Comparison of ENCODE assay signal across 12 mouse cellular contexts in the genomic region with DNA sequence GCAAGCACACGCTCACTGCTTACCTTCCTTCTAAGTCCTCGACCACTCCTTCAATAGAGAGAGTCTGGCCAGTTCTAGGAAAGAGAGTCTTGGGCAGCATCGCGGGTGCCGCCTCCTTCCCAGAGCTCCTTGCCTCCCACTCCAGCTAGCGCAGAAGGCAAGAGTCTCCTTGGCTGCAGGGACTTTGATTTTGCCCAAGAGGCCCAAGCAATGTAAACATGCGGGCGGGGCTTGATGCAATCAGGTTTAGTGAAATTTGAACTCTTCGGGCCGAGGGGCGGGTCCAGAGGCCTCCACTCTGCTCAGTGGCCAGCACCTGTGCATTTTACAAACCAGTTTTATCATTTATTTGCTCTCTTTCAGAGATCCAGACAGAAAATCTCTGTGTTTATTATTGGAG.
DNase-seq lines count a peak whose midpoint lies in the region; ATAC-seq and TF ChIP-seq lines count a peak whose summit lies in the region.
"Had no signal": no experiment of that assay in that cellular context is flagged by ENCODE, and none has a peak within 500 bp of the region (broad histone marks: within the 10 kb centered on the region; RNA-seq: fewer than 3 reads in every experiment).

No protein-coding gene starts in this region.

- H3K27ac ChIP-seq in heart, postnatal 0 days (ENCODE audit: low read depth) = no peak overlapping the region
- H3K27ac ChIP-seq in layer of hippocampus, adult 2 months = no peak overlapping the region
- H3K27ac ChIP-seq: embryonic facial prominence, embryonic 12.5 days; neural tube, embryonic 15.5 days had no signal

- peaks cover 45% of the 10 kb centered on the region for H3K4me1 ChIP-seq in heart, postnatal 0 days (ENCODE audit: control insufficient read depth, insufficient read depth)

- no peaks in the 10 kb centered on the region for H3K27me3 ChIP-seq in heart, postnatal 0 days (ENCODE audit: control insufficient read depth, insufficient read depth, low read length)
- H3K27me3 ChIP-seq: embryonic facial prominence, embryonic 12.5 days; neural tube, embryonic 15.5 days had no signal

- peaks cover 6% of the 10 kb centered on the region; the same call in 1 of the 2 replicates for H3K36me3 ChIP-seq in heart, postnatal 0 days (replicated peaks; ENCODE audit: control insufficient read depth, insufficient read depth, low read length)
- H3K36me3 ChIP-seq: neural tube, embryonic 15.5 days had no signal

- H3K4me2 ChIP-seq in heart, postnatal 0 days (ENCODE audit: low read depth, low read length) = peak overlapping the region; percentile 35; the same call in 1 of the 2 replicates
- H3K4me2 ChIP-seq: embryonic facial prominence, embryonic 12.5 days; neural tube, embryonic 15.5 days had no signal

- TF ChIP-seq EP300 in heart, postnatal 0 days (IDR thresholded peaks at IDR 0.05; ENCODE audit: low read depth) = no peak

- WGBS in heart, postnatal 0 days = 64% methylated on average over 11 of the region's 11 CpGs

- TF ChIP-seq CTCF in heart, postnatal 0 days (IDR thresholded peaks at IDR 0.05; ENCODE audit: low read depth) = no peak
- TF ChIP-seq CTCF in layer of hippocampus, adult 2 months (conservative IDR thresholded peaks at IDR 0.05) = no peak

- H3K9ac ChIP-seq in heart, postnatal 0 days (replicated peaks; ENCODE audit: low read depth, low read length) = no peak overlapping the region
- H3K9ac ChIP-seq: embryonic facial prominence, embryonic 12.5 days; neural tube, embryonic 15.5 days had no signal

- ATAC-seq in heart, postnatal 0 days (ENCODE audit: insufficient read depth, low read depth) = no peak
- no peak for ATAC-seq in megakaryocyte-erythroid progenitor cell, adult 5-6 weeks (replicated peaks; ENCODE audit: low FRiP score, low TSS enrichment, poor library complexity, severe bottlenecking)

- no peaks in the 10 kb centered on the region for H3K9me3 ChIP-seq in heart, postnatal 0 days (replicated peaks; ENCODE audit: control insufficient read depth, low read length)
- H3K9me3 ChIP-seq: embryonic facial prominence, embryonic 12.5 days; neural tube, embryonic 15.5 days had no signal

- H3K4me3 ChIP-seq in heart, postnatal 0 days (ENCODE audit: low read depth, low read length) = no peak overlapping the region
- no peak overlapping the region for H3K4me3 ChIP-seq in layer of hippocampus, adult 2 months
- H3K4me3 ChIP-seq: embryonic facial prominence, embryonic 12.5 days; neural tube, embryonic 15.5 days had no signal

- no peak for DNase-seq in heart, postnatal 0 days (ENCODE audit: low spot score)
- DNase-seq in heart, adult 11 months = no peak
- DNase-seq in kidney, postnatal 10 days = peak; percentile 80
- DNase-seq in lung, adult 18-20 months = peak; percentile 90 to 92
- peak; percentile 85 for DNase-seq in urinary bladder, postnatal 14 days (ENCODE audit: low spot score)
- no peak for DNase-seq in layer of hippocampus, adult 2 months (ENCODE audit: low spot score in 2 of 2)
- DNase-seq in layer of hippocampus, adult 11-12 months (ENCODE audit: low spot score) = no peak
- DNase-seq: heart, postnatal 10 days; thymus, postnatal 25 days had no signal

Comparison
In these comparisons a context has a peak if more than half of its experiments do, and no peak if none do; other contexts are left out.
1. DNase-seq: peak in kidney, postnatal 10 days (single experiment), lung, adult 18-20 months (2 of 2) and urinary bladder, postnatal 14 days (single experiment); none in heart, postnatal 0 days (single experiment), heart, adult 11 months (single experiment), layer of hippocampus, adult 2 months (0 of 2) and layer of hippocampus, adult 11-12 months (single experiment).